Mouse (Mus musculus) lung, adult 18-20 months (tissue): ENCODE measurements at regions not wholly inside any gene's neighbourhood (a gene's known extent, or its start where the extent isn't known, plus 50 kb on each side); places are given as distances from the start of the nearest gene placed in this dataset.

ENCODE experiments used
- DNase-seq, 2 experiments: peaks; one replicate each; pipeline ENCODE4 v3.0.0; 2022; ENCODE audit warnings: mixed read lengths in 2 of 2

GRCm38 (mm10) chr7:51307757-51308156 is 203.1 kb upstream of the Ano5 start:
- DNase-seq = no peak

GRCm38 (mm10) chr7:51310191-51310590 is 200.6 kb upstream of the Ano5 start:
- no peak for DNase-seq

GRCm38 (mm10) chr7:51339841-51340540 is 170.8 kb upstream of the Ano5 start:
- no peak for DNase-seq

- no peak for DNase-seq
Observed at GRCm38 (mm10) chr7:51347521-51347920, 163.3 kb upstream of the Ano5 start.

- no peak for DNase-seq
Observed at GRCm38 (mm10) chr7:51360134-51360533, 150.7 kb upstream of the Ano5 start.

GRCm38 (mm10) chr7:51377584-51377983 is 133.2 kb upstream of the Ano5 start:
- DNase-seq = no peak
